Mouse (Mus musculus): ENCODE data around the gene Senp3.

DNA sequence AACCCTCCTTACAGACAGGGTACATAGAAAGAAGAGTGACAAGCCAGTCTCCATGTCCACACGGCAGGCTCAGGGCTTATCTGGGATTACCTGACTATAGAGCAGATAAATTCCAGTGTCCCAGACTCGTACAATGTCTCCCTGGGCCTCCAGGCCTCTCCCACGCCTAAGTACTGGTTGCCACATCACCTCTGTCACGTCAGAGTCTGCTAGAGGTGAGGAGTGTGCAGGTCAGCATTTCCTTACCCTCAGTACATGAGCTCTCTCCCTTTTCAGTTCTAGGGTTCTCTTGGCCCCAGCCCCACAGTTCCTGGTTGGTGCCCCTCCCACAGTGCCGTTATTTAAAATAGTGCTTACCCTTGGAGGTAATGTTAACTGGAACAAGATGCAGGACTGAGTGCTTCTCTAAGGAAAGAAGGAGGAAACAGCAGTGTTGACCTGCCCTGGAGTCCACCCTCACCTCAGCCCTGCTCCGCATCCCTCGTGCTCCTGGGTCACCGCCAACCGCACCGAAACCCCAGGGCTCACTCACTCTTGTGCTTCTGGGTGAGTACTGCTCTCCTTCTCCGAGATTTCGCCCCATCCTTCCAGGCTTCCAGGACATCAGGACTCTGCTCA lies 2.4 kb upstream of the Senp3 start:
- TF ChIP-seq CTCF (IDR thresholded peaks at IDR 0.05; ENCODE audit: low read depth) (no peak), EP300 (IDR thresholded peaks at IDR 0.05; ENCODE audit: low read depth) (no peak)
